Mouse (Mus musculus): ENCODE results near the gene Comp. TPM values are rescaled to one million over a fixed set of nuclear protein-coding genes. Genes with fewer than 3 reads are reported as not detected.

Comp gene
- polyA plus RNA-seq, 1 experiment from 2014 or later, result 1.1 TPM

DNA sequence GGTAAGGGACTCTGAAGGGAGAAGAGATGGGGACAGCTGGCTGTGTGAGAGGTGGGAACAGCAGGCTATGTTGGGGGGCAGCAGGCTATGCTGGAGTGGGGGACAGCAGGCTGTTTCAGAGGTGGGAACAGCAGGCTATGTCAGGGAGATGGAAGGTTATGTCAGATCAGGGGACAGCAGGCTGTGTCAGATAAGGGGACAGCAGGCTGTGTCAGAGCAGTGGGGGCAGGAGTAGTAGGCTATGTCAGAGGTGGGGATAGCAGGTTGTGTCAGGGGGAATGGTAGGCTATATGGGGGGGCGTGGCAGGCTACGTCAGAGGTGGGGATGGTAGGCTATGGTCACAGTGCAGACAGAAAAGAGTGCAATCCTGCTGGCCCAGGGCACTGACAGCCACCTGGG is 49.4 kb downstream of the Comp start:
- H3K27me3 ChIP-seq (ENCODE audit: control insufficient read depth, insufficient read depth, low read length), result no peaks in the 10 kb centered on the region

DNA sequence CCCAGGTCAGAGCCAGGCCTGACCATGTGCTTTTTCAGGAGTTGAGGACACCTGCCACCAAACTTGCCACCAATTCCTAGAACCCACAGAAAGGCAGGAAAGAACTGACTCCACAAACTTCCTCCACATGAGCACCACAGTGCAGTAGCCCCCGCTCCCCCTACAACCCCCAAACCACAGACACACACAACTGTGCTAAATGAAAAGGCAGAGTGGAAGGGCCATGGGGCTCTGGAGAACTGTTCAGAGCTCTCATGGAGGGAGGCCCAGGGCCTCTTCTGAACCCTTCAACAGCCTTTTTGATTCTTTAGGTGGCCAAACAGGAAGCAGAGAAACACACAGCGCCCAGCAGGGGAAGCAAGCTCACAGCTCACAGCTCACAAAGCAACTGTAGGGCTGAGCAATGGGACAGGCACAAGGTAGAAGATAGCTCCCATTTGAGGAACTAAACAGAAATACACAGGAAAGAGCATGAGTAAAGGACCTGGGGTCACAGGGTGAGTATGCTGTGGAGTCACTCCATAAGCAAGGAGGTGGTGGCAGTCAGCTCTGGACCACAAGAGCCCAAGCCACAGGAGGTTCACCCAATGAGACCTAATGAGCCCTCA is 53.0 kb downstream of the Comp start:
- Histone ChIP-seq H3K27ac (ENCODE audit: low read depth, low read length) (no peak overlapping the region), H3K9ac (ENCODE audit: low read depth, low read length) (no peak overlapping the region), H3K4me1 (ENCODE audit: control insufficient read depth, insufficient read depth, low read length) (peaks cover 3% of the 10 kb centered on the region; the same call in 1 of the 2 replicates), H3K36me3 (ENCODE audit: control insufficient read depth, insufficient read depth, low read length) (no peaks in the 10 kb centered on the region), H3K27me3 (ENCODE audit: control insufficient read depth, insufficient read depth, low read length) (no peaks in the 10 kb centered on the region; the same call in 1 of the 2 replicates), H3K9me3 (replicated peaks; ENCODE audit: control insufficient read depth, low read length) (no peaks in the 10 kb centered on the region), H3K4me3 (ENCODE audit: low read depth, low read length) (no peak overlapping the region), H3K4me2 (no peak overlapping the region)
- 82% methylated on average over 2 of the region's 2 CpGs for WGBS (ENCODE audit: insufficient replicate concordance)
- ATAC-seq (replicated peaks; ENCODE audit: insufficient number of reproducible peaks, low FRiP score, low TSS enrichment), result no peak

More for the DNA sequence above, 49.4 kb downstream of the Comp start:
- ATAC-seq (replicated peaks; ENCODE audit: insufficient number of reproducible peaks, low FRiP score, low TSS enrichment), result peak; percentile 68
- Histone ChIP-seq H3K9ac (ENCODE audit: low read depth, low read length) (no peak overlapping the region), H3K4me3 (ENCODE audit: low read depth, low read length) (no peak overlapping the region), H3K4me1 (ENCODE audit: control insufficient read depth, insufficient read depth, low read length) (peaks cover 31% of the 10 kb centered on the region), H3K36me3 (ENCODE audit: control insufficient read depth, insufficient read depth, low read length) (no peaks in the 10 kb centered on the region), H3K27ac (ENCODE audit: low read depth, low read length) (peak overlapping the region; percentile 68), H3K9me3 (replicated peaks; ENCODE audit: control insufficient read depth, low read length) (no peaks in the 10 kb centered on the region), H3K4me2 (no peak overlapping the region)
- 51% methylated on average over 2 of the region's 2 CpGs for WGBS (ENCODE audit: insufficient replicate concordance)

DNA sequence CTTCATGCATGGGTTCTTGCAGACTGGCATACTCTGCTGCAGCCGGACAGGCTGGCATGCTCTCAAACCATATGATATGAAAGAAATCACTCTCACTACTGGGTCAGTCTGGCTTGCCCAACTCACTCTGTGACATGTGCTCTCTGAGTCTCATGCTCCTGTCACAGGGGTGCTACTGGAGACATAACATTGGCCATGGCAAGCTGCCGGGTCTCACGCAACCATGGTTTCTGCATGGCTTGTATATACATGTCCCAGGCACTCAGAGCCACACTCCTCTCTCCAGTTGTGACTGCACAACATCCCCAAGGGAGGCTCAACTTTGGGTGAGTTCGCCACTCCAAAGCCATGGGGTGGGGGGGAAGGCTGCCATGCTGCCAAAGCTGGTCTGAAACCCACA is 57.9 kb downstream of the Comp start:
- H3K4me3 ChIP-seq (ENCODE audit: low read depth, low read length), result no peak overlapping the region
- no peaks in the 10 kb centered on the region for H3K4me1 ChIP-seq (ENCODE audit: control insufficient read depth, insufficient read depth, low read length)
- 93% methylated on average over 4 of the region's 4 CpGs for WGBS (ENCODE audit: insufficient replicate concordance)
- no peak overlapping the region for H3K4me2 ChIP-seq
- H3K9ac ChIP-seq (ENCODE audit: low read depth, low read length), result no peak overlapping the region
- ATAC-seq (replicated peaks; ENCODE audit: insufficient number of reproducible peaks, low FRiP score, low TSS enrichment), result no peak
- H3K27ac ChIP-seq (ENCODE audit: low read depth, low read length), result no peak overlapping the region
- H3K9me3 ChIP-seq (replicated peaks; ENCODE audit: control insufficient read depth, low read length), result no peaks in the 10 kb centered on the region
- H3K27me3 ChIP-seq (ENCODE audit: control insufficient read depth, insufficient read depth, low read length), result no peaks in the 10 kb centered on the region; the same call in 1 of the 2 replicates
- no peaks in the 10 kb centered on the region for H3K36me3 ChIP-seq (ENCODE audit: control insufficient read depth, insufficient read depth, low read length)

Other genes with a start within 250 kb of the Comp start
- 17.0 and 23.4 TPM in 2 replicates for gene Nr2c2ap, start 242.2 kb upstream of the Comp start, polyA plus RNA-seq (2014; fragmentation: Nextera tagmentation; extraction: Ambion mirVana)
- 13.2 and 15.1 TPM in 2 replicates for gene Rfxank, start 234.4 kb upstream of the Comp start, polyA plus RNA-seq (2014; fragmentation: Nextera tagmentation; extraction: Ambion mirVana)
- gene Borcs8, start 234.1 kb upstream of the Comp start, polyA plus RNA-seq (2014; fragmentation: Nextera tagmentation; extraction: Ambion mirVana), result 45.7 and 46.5 TPM in 2 replicates
- 0.21 and 0.39 TPM in 2 replicates for gene Mef2b, start 233.8 kb upstream of the Comp start, polyA plus RNA-seq (2014; fragmentation: Nextera tagmentation; extraction: Ambion mirVana)
- gene Tmem161a, start 201.2 kb upstream of the Comp start, polyA plus RNA-seq (2014; fragmentation: Nextera tagmentation; extraction: Ambion mirVana), result 64.9 and 67.7 TPM in 2 replicates
- 4.8 and 5.2 TPM in 2 replicates for gene Slc25a42, start 161.3 kb upstream of the Comp start, polyA plus RNA-seq (2014; fragmentation: Nextera tagmentation; extraction: Ambion mirVana)
- 23.0 and 26.2 TPM in 2 replicates for gene Sugp2, start 139.3 kb upstream of the Comp start, polyA plus RNA-seq (2014; fragmentation: Nextera tagmentation; extraction: Ambion mirVana)
- gene Armc6, start 139.1 kb upstream of the Comp start, polyA plus RNA-seq (2014; fragmentation: Nextera tagmentation; extraction: Ambion mirVana), result 17.6 and 17.8 TPM in 2 replicates
- gene Homer3, start 90.7 kb upstream of the Comp start, polyA plus RNA-seq (2014; fragmentation: Nextera tagmentation; extraction: Ambion mirVana), result 25.5 and 30.0 TPM in 2 replicates
- 36.4 and 37.6 TPM in 2 replicates for gene Ddx49, start 71.1 kb upstream of the Comp start, polyA plus RNA-seq (2014; fragmentation: Nextera tagmentation; extraction: Ambion mirVana)
- gene Cope, start 71.0 kb upstream of the Comp start, polyA plus RNA-seq (2014; fragmentation: Nextera tagmentation; extraction: Ambion mirVana), result 307 and 329 TPM in 2 replicates
- 1.4 and 1.5 TPM in 2 replicates for gene Cers1, start 57.8 kb upstream of the Comp start, polyA plus RNA-seq (2014; fragmentation: Nextera tagmentation; extraction: Ambion mirVana)
- gene Gdf1, start 43.7 kb upstream of the Comp start, polyA plus RNA-seq (2014; fragmentation: Nextera tagmentation; extraction: Ambion mirVana), result 1.7 and 1.9 TPM in 2 replicates
- 14.0 and 17.2 TPM in 2 replicates for gene Upf1, start 20.3 kb upstream of the Comp start, polyA plus RNA-seq (2014; fragmentation: Nextera tagmentation; extraction: Ambion mirVana)
- 11.6 and 13.5 TPM in 2 replicates for gene Crtc1, start 66.0 kb downstream of the Comp start, polyA plus RNA-seq (2014; fragmentation: Nextera tagmentation; extraction: Ambion mirVana)
- gene Klhl26, start 103.4 kb downstream of the Comp start, polyA plus RNA-seq (2014; fragmentation: Nextera tagmentation; extraction: Ambion mirVana), result 9.2 and 10.1 TPM in 2 replicates
- 0.44 and 0.86 TPM in 2 replicates for gene Tmem59l, start 113.8 kb downstream of the Comp start, polyA plus RNA-seq (2014; fragmentation: Nextera tagmentation; extraction: Ambion mirVana)
- gene Crlf1, start 119.6 kb downstream of the Comp start, polyA plus RNA-seq (2014; fragmentation: Nextera tagmentation; extraction: Ambion mirVana), result 0.80 and 3.8 TPM in 2 replicates
- 109 and 124 TPM in 2 replicates for gene Rex1bd, start 133.2 kb downstream of the Comp start, polyA plus RNA-seq (2014; fragmentation: Nextera tagmentation; extraction: Ambion mirVana)
- gene Uba52, start 137.2 kb downstream of the Comp start, polyA plus RNA-seq (2014; fragmentation: Nextera tagmentation; extraction: Ambion mirVana), result 798 and 827 TPM in 2 replicates
- gene Fkbp8, start 154.2 kb downstream of the Comp start, polyA plus RNA-seq (2014; fragmentation: Nextera tagmentation; extraction: Ambion mirVana), result 202 and 212 TPM in 2 replicates
- gene Kxd1, start 154.4 kb downstream of the Comp start, polyA plus RNA-seq (2014; fragmentation: Nextera tagmentation; extraction: Ambion mirVana), result 67.3 and 68.1 TPM in 2 replicates
- gene Ell, start 165.9 kb downstream of the Comp start, polyA plus RNA-seq (2014; fragmentation: Nextera tagmentation; extraction: Ambion mirVana), result 14.1 and 14.7 TPM in 2 replicates
- gene Isyna1, start 220.8 kb downstream of the Comp start, polyA plus RNA-seq (2014; fragmentation: Nextera tagmentation; extraction: Ambion mirVana), result 86.0 and 95.3 TPM in 2 replicates
- 72.5 and 78.9 TPM in 2 replicates for gene Ssbp4, start 235.3 kb downstream of the Comp start, polyA plus RNA-seq (2014; fragmentation: Nextera tagmentation; extraction: Ambion mirVana)
- 0.19 and 0.59 TPM in 2 replicates for gene Lrrc25, start 242.6 kb downstream of the Comp start, polyA plus RNA-seq (2014; fragmentation: Nextera tagmentation; extraction: Ambion mirVana)

All from heart, embryonic 11.5 days (tissue).